Mouse (Mus musculus): ENCODE results near the gene Col18a1.

DNA sequence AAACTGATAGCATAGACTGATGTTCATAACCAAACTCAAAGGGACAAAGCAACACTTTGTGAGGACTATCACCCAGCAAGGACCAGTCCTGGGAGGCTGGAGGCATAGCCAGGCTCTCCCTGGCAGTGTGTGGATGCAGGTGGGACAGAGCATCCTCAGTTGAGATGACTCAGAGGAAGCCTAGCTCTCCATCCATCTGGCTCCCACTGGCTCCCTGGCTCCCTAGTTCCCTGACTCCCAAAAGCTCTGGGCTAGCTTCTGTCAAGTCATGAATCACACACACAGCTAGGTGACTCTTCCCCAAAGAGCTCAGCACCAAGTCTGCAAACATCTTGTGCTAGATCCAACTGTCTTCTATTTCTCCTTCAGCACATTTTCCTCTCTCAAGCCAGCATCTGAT lies 72.5 kb downstream of the Col18a1 start:
- TF ChIP-seq MAFK (IDR thresholded peaks at IDR 0.05; ENCODE audit: insufficient read depth, low read depth, low read length) (no peak), ZNF384 (IDR thresholded peaks at IDR 0.05; ENCODE audit: low read depth, low read length) (no peak), CHD2 (IDR thresholded peaks at IDR 0.05; ENCODE audit: low read depth, low read length) (no peak)

Data from ES-E14 (cell line).